Mouse (Mus musculus) ES-E14 (cell line): ENCODE measurements around the gene Plcd1. TPM values are rescaled to one million over a fixed set of nuclear protein-coding genes. Genes with fewer than 3 reads are reported as not detected.

ENCODE experiments used
- DNase-seq: peaks from one replicate; pipeline ENCODE4 v3.0.0-alpha.2; 2013; ENCODE audit warnings: low read depth, low spot score
- H3K27ac ChIP-seq: 2 replicates; pipeline ENCODE4 v1.5.1; 2012; ENCODE audit warnings: low read depth, mild to moderate bottlenecking, low read length, moderate library complexity, mixed read lengths; ENCODE audit not compliant: poor library complexity, insufficient read depth, severe bottlenecking
- H3K36me3 ChIP-seq: 2 replicates; pipeline ENCODE4 v1.6.1; 2012; ENCODE audit warnings: mild to moderate bottlenecking, low read length, moderate library complexity, mixed read lengths; ENCODE audit not compliant: control insufficient read depth, poor library complexity, insufficient read depth, severe bottlenecking
- H3K4me1 ChIP-seq, 2 experiments: fragments of 150-350 bp in 1 of 2; sonication (generic) in 1 of 2; 2 replicates each; pipeline ENCODE4 v1.6.1; 2012; ENCODE audit warnings: low read length in 2 of 2, mild to moderate bottlenecking in 1 of 2, mixed read lengths in 1 of 2; ENCODE audit not compliant: control insufficient read depth in 2 of 2, insufficient read depth in 2 of 2, poor library complexity in 1 of 2
- H3K4me3 ChIP-seq, 2 experiments: fragments of 150-350 bp in 1 of 2; sonication (generic) in 1 of 2; 2 replicates each; pipeline ENCODE4 v1.5.1; 2012; ENCODE audit warnings: low read length in 2 of 2, low read depth in 1 of 2, mild to moderate bottlenecking in 1 of 2, mixed read lengths in 1 of 2; ENCODE audit not compliant: insufficient read depth in 1 of 2, poor library complexity in 1 of 2, severe bottlenecking in 1 of 2
- H3K9ac ChIP-seq: 2 replicates; pipeline ENCODE4 v1.6.1; 2012; ENCODE audit warnings: low read depth, mild to moderate bottlenecking, low read length, mixed read lengths; ENCODE audit not compliant: poor library complexity, insufficient read depth, severe bottlenecking
- H3K9me3 ChIP-seq: fragments of 150-350 bp; sonication (generic); 2 replicates; pipeline ENCODE4 v1.6.1; 2012; ENCODE audit warnings: low read depth, mild to moderate bottlenecking, low read length; ENCODE audit not compliant: control insufficient read depth, insufficient read depth
- CHD2 ChIP-seq: IDR thresholded peaks from 2 replicates; pipeline ENCODE4 v1.6.1; 2014; ENCODE audit warnings: mild to moderate bottlenecking, low read depth, low read length, inconsistent platforms
- HCFC1 ChIP-seq: IDR thresholded peaks from 2 replicates; pipeline ENCODE4 v1.6.1; 2012; ENCODE audit warnings: low read length, inconsistent platforms, borderline replicate concordance; ENCODE audit not compliant: insufficient read depth
- MAFK ChIP-seq: IDR thresholded peaks from 2 replicates; pipeline ENCODE4 v1.6.1; 2014; ENCODE audit warnings: mild to moderate bottlenecking, low read depth, low read length, inconsistent platforms; ENCODE audit not compliant: insufficient read depth
- ZC3H11A ChIP-seq: IDR thresholded peaks from 2 replicates; pipeline ENCODE4 v1.6.1; 2012; ENCODE audit warnings: low read depth, mild to moderate bottlenecking, inconsistent platforms, low read length, borderline replicate concordance
- ZNF384 ChIP-seq: IDR thresholded peaks from 2 replicates; pipeline ENCODE4 v1.6.1; 2012; ENCODE audit warnings: low read depth, low read length, inconsistent platforms
- in situ Hi-C, 2 experiments: fragments of 600-800 bp; cut with MboI; formaldehyde crosslinking; loops; one replicate each; pipeline ENCODE4 v1.15.1; 2025; ENCODE audit warnings: low sequenced_read_pairs in 2 of 2, inconsistent platforms in 1 of 2; ENCODE audit not compliant: unreplicated experiment in 2 of 2
- total RNA-seq: library from RNA; depleted of rRNA; stranded (reverse); fragments of 300-350 nt; gene quantifications from 2 replicates; pipeline ENCODE4 v1.2.3, GENCODE M21; 2012

The Plcd1 gene
- total RNA-seq, 1 experiment: 13.1 TPM

- Histone ChIP-seq H3K9ac (no peak overlapping the region), H3K36me3 (no peaks in the 10 kb centered on the region), H3K9me3 (no peaks in the 10 kb centered on the region), H3K27ac (no peak overlapping the region), H3K4me3 (no peak overlapping the region), H3K4me1 (no peaks in the 10 kb centered on the region)
- in situ Hi-C loops: no loop called here
- no peak for DNase-seq
- TF ChIP-seq MAFK (no peak), HCFC1 (no peak), ZNF384 (no peak), CHD2 (no peak), ZC3H11A (no peak)
These were observed 35.3 kb upstream of the Plcd1 start for GRCm38 (mm10) chr9:119128436-119129181.

GRCm38 (mm10) chr9:119122596-119123369 lies 29.5 kb upstream of the Plcd1 start:
- Histone ChIP-seq H3K36me3 (no peaks in the 10 kb centered on the region), H3K9me3 (no peaks in the 10 kb centered on the region), H3K9ac (no peak overlapping the region), H3K4me3 (no peak overlapping the region), H3K27ac (no peak overlapping the region), H3K4me1 (no peaks in the 10 kb centered on the region; a peak in 1 of 4 replicates)
- no peak for DNase-seq
- in situ Hi-C loops: no loop called here
- TF ChIP-seq ZC3H11A (no peak), CHD2 (no peak), HCFC1 (no peak), MAFK (no peak), ZNF384 (no peak)

GRCm38 (mm10) chr9:119120168-119120560 lies 26.9 kb upstream of the Plcd1 start:
- Histone ChIP-seq H3K4me3 (no peak overlapping the region), H3K36me3 (no peaks in the 10 kb centered on the region), H3K9me3 (no peaks in the 10 kb centered on the region), H3K9ac (no peak overlapping the region), H3K4me1 (peaks cover 0 to under 1% of the 10 kb centered on the region in 2 experiments; a peak in 1 of 4 replicates), H3K27ac (no peak overlapping the region)
- in situ Hi-C loops: no loop called here
- DNase-seq: no peak
- TF ChIP-seq CHD2 (no peak), MAFK (no peak), ZC3H11A (no peak), ZNF384 (no peak), HCFC1 (no peak)

- Histone ChIP-seq H3K4me3 (no peak overlapping the region), H3K4me1 (peaks cover 0 to 2% of the 10 kb centered on the region in 2 experiments; a peak in 1 of 4 replicates), H3K27ac (no peak overlapping the region), H3K36me3 (no peaks in the 10 kb centered on the region), H3K9me3 (no peaks in the 10 kb centered on the region), H3K9ac (no peak overlapping the region)
- in situ Hi-C loops: no loop called here
- DNase-seq: no peak
- TF ChIP-seq ZC3H11A: no peak
- no peak for TF ChIP-seq HCFC1
- no peak for TF ChIP-seq MAFK
- TF ChIP-seq CHD2: no peak
These were observed 26.3 kb upstream of the Plcd1 start for GRCm38 (mm10) chr9:119119409-119120167.
